Mouse (Mus musculus) thymus, adult 18-20 months (tissue): ENCODE data around the gene Tcirg1.

Experiments used
- DNase-seq, 2 experiments: peaks; one replicate each; pipeline ENCODE4 v3.0.0; 2022; ENCODE audit warnings: mixed read lengths in 2 of 2

Gene Tcirg1

DNA sequence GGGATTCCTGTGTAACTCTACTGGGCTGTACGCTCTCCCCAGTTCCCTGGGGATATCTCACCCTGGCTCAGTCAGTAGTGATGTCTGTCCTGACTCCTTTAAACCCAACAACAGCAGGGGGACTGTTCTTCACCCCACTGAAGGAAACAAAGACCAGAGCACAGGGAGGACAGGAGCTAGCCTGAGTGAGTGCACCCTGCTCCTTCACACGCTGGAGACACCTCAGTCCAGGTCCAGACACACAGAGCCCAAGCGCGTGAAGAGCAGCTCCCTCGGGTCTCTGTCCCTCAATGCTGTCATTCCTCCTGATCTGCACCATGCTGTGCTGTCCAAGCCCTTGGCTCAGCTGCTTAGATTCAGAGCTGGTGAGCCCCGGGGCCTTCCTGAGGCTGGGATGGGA lies 19.8 kb upstream of the Tcirg1 start:
- no peak for DNase-seq

DNA sequence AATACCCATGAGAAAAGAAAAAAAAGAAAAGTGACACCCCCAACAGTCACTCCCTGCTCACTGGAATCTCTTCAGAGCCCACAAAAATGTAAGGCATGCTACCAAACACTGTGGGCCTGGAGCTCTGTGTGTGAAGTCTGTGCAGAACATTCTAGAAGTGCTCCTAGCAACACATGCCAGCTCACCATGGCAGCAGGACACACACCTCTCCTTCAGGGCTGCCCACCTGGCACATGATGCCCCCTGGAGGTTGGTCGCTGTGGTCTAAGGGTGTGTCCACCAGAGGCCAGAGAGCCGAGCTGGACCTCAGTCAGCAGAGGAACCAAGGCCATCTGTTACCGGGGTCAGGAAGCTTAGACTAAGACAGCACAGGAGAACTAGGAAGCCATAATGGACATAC lies 19.3 kb upstream of the Tcirg1 start:
- DNase-seq = no peak

DNA sequence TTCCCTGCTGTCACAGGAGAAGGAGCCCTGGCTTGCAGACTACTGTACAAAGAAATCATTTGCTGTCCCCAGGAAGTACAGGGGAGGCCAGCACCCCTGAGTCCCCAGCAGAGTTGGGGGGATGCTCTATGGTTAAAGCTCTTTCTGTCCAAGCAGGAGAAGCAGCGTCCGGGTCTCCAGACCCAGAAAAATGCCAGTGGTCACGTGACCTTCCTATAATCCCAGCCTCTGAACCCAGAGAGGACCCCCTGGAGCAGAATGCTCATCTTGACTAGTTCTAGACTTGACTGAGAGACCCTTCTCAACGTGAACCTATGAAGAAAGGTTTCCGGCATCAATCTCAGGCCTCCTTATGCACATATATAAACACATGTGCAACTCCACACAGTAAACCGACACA lies 18.9 kb upstream of the Tcirg1 start:
- no peak for DNase-seq

DNA sequence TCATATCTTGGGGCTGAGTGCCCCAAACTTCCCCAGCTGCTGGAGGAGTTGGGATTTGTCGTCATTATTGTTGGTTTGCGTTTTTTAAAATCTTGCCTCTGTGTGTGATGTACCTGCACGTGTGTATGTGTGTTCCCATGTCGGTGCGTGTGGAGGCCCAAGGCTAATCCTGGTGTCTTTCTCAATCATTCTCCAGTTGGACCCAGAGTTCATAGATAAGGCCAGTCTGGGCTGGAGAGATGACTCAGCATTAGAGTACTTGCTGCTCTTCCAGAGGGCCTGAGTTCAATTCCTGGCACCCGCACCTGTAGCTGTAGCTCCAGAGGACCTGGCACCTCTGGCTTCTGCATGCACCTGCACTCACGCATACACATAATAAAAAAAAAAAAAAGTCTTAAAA lies 17.9 kb upstream of the Tcirg1 start:
- DNase-seq = no peak

DNA sequence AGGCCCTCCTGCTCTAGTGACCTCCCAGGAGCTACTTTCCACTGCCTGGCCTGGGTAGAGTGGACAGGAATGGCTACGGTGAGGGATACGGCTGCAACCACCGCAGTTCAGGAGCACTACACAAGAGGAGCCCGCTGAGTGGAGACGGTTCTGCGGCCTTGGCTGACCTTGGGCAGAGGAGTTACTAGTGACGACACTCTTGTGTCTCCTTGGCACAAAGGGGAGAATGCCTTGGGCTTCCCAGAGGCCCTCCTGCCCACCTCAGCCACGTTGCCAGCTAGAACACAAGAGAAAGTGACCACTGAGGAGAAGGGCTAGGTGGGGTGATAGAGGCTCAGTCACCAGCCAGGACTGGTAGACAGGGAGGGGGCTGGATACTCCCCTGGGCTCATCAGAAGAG lies 17.3 kb upstream of the Tcirg1 start:
- no peak for DNase-seq

DNA sequence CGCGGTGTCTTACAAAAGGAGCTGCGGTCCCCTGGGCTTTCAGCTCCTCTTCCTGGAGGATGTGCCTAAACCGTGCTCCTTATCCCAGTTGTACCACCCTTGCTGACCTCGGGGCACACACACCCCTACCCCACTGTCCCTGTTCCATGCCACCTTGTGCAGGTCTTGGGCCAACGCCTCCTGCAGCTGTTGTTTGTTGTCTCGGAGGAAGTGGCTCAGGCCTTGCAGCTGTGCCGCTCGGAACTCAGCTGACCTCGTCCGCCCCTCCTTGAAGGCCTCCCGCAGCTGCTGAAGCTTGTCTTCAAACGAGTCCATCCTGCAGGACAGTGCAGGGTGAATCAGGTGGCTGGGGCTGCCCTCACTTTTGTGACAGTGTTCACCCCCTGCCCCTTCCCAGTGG lies 16.7 kb upstream of the Tcirg1 start:
- peak in 1 of 2 experiments; percentile 44 for DNase-seq

DNA sequence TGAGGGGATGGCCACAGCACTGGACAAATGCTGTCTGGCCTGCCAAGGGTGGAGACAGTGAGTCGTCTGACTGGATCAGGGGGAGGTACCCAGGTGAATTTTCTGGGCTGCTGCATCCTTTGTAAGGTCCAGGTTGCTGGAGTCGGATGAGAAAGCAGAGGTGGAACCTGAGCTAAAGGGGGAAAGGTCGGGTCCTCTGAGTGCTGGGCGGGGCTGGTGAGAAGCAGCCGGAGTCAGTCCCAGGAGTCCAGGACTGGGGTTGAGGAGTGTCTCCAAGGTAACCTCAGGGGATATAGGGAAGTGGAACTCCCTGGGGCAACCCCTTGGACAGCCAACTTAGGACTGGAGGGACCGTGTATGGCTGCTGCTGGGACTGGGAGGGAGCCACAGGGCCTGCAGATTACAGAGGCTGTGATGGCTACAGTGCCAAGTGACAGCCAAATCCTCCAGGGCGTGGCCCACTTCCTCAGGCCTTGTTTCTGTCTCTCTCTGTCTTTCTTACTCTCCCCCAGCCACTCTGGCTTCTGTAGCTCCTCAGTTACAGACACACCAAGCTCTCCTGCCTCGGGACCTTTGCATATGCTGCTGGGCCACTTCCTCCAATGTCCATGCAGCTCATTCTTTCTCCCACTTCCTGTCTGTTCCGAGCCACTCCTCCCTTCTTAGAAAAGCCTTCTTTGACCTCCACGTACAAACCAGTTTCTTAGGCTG lies 15.9 kb upstream of the Tcirg1 start:
- DNase-seq = no peak

DNA sequence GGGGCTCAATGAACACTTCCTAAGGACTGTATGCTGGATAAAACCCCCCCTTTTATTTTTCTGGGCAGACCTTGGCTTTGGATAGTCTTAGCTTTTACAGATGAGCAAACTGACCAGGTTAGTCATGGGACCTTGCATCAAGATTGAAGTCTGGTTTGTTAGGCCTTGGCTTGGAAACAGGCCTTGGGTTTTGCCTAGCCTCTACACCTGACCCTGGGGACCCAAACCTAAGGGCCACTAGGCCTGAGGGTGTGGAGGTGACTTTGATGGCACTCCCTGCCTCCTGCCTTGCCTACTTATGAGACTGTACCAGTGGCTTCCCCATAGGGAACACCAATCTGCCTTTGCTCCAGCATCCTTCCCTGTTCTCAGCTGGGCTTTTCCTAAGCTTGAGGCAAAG lies 13.0 kb upstream of the Tcirg1 start:
- DNase-seq = no peak

DNA sequence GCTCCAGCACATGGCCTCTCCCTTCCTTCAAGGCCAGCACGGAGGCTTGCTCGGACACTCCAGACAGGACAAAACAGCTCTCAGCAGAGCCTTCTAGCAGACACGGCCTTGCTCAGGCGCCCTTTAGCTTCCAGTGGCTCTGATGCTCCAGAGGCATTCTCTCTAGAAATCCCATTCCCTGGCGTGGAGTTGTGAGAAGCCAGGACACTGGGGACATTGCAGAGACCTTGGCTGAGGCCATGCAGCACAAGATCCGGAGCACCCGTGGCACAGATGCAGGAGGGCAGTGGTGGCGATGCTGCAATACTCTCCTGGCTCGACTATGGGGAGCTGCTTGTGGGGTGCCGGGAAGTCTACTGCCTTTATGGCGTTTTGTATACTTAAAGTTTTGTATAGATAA lies 9.8 kb upstream of the Tcirg1 start:
- no peak for DNase-seq

DNA sequence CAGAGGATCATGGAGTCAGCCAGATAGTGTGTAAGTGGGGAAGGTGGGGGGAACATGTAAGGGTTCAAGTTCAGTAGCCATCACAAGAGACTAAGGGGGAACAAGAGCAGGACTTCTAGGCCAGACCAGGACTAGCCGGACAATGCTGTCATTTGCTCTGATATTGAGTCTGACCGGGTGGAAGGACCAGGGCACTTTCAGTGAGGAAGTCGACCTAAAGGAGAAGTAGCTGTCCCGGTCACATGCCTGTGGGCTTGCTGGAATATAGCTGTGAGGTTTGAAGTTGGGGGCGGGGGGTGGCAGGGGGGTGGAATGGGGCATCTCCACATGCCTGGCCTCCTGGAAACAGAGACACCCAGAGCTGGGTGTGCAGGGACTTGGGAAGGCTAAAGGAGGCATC lies 7.6 kb upstream of the Tcirg1 start:
- no peak for DNase-seq

DNA sequence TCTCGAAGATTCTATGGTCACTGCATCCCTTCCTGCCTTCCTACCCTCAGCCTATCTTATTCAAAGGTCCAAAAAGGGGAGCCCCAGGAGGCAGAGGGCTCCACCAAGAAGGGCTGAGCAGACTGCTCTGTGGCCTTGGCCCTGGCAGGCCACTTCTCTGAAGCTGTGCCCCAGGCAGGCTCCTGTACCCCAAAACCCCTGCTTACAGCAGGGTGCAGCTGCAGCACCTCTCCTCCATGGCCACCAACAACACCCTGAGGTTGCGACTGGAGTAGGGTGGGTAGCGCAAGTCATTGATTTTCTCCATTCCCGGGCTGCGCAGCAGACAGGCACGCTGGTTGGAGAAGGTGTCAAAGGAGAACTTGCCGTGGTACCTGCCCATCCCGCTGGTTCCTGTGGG lies 6.8 kb upstream of the Tcirg1 start:
- no peak for DNase-seq

DNA sequence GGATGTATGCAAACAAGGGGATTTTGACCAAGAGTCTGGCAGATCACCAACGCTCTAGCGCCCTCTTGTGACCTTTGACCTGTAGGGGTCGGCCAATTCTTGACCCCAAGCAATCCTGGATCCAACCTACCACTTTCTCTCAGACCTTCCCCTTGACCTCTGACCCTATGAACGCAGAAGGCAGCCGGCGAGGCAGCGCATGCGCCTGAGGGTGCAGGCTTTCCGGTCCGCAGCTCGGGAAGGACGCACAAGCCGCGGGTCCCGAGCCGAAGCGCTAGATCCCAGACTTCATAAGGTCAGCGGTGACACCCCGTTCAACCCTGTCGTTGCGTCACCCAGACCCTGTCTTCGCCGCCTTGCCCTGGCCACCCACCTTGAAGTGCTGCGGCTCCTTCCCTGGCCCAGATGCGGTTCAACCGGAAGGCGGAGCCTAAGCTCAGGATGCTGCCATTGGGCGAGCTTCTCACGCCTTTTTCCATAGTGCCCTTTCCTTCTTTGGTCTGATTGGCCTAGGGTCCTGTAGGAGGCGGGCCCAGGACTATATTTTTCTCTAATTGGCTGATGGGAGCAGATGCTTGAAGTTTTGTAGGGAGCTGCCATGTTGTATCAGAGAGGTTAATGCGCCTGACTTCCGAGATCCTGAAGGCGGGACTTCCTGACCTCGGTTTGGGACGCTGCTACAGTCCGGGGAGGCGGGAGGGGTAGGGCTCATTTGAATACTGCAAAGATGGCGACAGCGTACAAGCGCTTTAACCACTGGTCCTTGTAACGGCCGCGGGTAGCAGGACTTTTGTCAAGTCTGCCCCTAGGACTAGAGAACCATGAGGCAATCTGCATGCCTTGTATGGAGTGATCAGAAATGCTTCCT lies 5.6 kb upstream of the Tcirg1 start, which contains the start of gene Ndufs8:
TSS of gene Ndufs8 (minus strand) at position 438 of the 868 bp plus-strand sequence.
- DNase-seq = peak; percentile 86 to 96

DNA sequence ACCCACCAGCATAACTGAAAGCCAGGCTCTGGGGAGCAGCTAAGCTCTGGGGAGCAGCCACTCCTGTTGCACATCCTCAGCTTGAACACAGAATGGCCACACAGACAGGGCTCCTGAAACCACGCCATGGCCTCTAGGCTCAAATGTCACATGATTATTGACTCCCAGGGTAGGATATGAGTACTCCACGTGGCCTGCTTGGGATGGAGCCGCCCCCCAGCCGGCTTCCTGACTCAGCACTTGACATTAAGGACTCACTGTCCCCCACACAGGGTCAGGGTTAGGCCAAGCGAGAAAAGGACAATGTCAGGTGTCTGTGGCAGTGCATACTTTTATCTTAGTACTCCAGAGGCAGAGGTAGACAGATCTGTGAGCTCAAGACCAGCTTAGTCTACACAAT lies 3.3 kb upstream of the Tcirg1 start:
- DNase-seq = no peak

DNA sequence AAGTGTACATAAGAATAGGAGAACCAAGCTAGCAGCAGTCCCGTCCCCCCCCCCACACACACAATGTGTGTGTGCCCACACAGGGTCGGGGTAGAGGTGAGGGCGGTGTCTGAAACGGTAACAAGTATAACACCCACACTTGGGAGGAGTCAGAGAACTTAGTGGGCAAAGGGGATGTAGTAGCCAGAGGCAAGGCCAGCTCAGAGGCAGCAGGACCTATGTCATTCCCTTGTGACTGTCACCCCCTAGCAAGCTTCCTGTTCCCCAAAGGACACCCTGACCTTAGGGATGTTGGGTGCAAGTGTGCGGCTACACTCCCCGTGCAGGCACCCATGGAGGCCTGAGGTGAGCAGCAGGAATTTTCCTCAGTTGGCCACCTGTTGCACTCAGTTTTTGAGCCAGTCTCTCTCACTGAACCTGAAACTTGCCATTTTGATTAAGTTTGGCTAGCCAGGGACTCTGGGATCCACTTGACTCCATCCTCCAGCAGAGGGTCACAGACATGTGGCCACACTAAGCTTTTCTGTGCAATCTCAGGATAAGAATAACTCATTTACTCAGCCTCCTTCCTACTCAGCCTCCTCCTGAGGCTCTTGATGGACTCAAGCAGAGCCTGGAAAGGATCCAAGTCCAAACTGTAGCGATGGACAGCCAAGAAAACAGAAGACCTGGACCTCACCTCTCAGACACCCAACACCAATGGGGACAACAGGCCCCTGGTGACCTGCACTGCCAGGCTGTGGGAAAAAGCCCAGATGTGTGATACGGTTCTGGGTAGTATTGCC lies 1.1 kb upstream of the Tcirg1 start:
- no peak for DNase-seq

DNA sequence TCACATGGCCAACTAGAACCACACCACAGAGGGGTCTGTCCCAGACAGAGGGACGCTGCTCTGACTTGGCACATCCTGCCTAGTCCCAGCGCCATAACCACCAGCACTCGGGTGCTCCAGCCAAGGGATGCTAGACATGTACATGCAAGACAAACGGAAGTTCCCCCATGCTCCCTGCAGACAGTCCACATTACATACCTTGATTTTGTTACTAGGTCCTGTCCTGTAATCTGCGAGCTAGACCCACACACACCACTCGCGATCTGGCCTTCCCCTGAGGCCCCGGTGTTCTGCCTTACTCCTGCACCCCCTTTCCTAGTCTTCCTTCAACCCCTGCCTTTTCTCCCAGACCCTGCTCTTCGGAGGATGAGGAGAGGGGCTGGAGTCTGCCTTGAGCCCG lies 607 bp downstream of the Tcirg1 start:
- no peak for DNase-seq

DNA sequence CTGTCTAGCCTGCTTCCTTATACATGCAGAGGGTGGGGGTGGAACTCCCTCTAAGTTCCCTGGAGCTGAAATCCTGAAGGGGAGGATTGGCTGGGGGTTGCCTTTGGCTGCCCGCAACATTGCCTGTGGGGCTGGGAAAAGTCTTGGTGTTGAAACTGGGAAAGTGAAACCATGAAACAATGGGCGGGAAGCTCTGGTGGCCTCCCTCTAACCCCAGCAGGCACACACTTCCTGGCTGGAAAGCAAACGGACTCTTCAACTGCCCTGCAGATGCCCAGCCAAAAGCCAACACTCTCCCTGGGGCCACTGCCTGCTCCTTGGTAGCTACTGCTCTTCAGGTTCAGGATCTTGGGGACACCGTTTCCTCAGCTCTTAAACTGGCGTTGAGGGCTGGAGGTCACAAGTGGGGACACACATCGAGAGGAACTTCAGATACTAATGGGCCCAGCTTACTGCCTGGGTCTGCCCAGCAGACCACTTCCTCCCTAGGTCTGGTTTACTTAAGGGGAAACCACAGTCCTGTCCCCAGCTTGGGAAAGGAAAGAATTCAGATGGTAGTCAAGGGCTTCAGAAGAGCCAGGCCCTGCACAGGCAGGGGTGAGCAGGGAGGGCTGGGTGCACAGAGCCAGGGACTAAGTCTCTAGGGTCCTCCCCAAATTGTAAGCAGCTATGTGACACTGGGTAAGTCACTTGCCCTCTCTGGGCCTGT lies 1.5 kb downstream of the Tcirg1 start:
- DNase-seq = no peak

DNA sequence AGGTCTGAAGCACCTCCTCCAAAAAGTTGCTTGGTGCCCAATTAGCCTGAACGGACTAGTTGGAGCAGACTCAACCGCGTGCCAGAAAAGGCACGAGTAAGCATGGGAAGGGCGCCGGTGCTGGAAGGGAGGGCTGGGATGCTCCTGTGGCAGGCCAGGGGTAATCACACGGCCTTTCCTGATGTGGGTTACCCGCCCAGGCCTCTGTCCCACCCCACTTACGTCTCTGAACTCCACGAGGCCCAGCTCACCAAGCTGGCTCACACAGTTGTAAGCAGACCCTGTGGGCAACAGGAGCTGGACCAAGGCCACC lies 2.6 kb downstream of the Tcirg1 start:
- no peak for DNase-seq

DNA sequence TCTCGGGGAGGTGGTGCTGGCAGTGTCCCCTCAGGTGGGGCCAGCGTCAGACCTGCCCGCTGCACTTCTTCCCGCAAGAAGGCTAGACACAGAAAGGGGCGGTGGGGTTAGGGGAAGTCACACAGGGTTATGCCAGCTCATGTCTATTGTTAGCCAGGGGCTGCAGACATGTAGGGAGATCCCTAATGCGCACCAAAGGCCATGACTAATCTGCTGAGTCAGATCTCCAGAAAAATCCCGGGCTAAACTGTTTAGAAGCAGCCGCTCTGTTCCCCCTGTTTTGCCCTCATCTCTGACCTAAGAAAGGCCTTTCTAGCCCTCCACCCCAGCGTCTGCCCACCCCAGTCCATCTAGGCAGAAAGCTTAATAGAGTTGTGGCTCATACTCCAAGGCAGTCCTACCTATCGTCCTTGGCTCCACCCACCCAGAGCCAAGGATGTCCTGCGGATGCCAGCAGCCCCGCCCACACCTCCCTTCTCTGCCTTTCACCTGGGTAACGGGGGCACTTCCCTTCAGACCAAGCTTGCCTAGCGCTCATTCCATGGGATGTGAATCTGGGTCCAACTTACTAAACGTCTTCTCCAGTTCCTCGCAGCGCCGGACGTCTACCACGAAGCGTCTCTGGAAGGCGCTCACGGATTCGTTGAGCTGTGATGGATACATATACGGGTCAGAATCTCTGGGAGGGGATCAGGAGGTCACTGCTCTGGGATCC lies 3.1 kb downstream of the Tcirg1 start:
- DNase-seq = no peak

DNA sequence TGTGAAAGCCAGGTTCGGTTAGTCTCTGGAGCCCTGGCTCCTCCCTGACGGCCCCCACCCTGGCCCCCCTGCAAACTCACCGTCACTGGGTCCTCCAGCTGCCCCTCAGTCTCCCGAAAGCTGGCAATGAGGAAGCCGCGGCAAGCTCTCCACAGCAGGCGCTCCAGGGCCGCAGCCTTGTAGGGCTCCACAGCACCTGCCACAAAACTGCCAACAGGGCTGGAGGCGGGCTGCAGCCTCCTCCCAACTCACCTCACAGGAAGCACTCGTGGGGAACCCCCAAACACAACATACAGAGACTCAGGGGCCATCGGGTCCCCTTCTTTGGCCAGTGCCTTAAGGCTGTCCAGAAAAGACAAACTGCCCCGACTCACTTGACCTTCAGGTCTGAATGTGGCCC lies 4.0 kb downstream of the Tcirg1 start:
- no peak for DNase-seq

DNA sequence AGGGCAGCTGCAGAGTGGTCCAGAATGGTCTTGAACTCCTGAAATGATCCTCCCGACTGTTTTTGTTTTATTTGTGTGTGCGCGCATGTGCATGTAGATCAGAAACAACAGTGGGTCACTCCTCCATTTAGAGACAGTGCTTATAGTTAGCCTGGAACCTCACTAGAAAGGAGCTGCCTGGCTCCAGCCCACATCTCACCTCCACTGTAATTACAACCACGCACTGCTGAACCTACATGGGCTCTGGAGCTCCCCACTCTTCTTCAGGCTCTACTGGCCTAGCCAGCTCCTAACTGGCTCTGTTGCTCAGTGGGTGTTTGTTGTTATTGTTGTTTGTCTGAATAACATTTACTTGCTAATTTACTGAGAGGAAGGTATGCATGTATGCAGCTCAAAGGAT lies 7.3 kb downstream of the Tcirg1 start:
- no peak for DNase-seq

DNA sequence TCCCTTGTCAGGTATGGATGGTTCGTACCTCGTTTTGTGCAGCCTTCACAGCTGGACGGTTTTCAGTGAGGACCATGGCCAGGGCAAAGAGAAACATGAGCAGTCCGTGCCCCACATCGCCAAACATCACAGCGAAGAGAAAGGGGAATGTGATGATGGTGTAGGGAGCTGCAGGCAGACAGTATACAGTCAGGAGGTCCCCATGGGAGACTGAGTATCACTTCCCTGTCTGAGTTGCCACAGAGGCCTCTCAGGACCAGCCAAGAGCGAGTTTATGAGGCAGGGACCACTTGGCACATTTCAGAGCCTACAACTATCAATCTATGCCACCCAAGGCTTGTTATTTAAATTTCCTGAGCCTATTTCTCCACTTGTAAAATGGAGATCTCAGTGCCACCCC lies 8.0 kb downstream of the Tcirg1 start:
- DNase-seq = no peak

DNA sequence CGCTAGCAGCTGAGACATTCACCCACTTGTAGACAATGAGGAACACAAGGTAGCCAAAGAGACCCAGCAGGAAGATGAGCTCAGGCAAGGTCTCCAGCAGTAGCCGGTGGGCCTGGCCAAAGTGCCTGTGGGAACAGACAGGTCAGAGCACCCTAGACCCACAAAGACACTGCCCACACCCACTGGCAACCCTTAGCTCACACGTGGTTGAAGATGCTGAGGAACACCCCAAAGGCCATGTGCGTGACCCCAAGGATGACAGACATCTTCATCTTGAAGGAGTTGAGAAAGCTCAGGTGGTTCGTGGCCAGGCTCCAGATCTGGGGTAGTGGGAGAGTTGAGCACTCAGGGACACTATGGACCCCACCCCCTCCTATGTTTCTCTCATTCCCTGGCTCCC lies 9.4 kb downstream of the Tcirg1 start:
- DNase-seq = no peak
